Mouse (Mus musculus) WW6 (cell line): ENCODE data around the gene Ppip5k1.
"Not testable (repeated sequence)": the region's sequence is repeated elsewhere in the genome, so short reads cannot be mapped to it uniquely, and the experiment has no call there.

ENCODE experiments used
- DNase-seq: peaks from one replicate; pipeline ENCODE4 v3.0.0-alpha.2; 2013; ENCODE audit warnings: low read depth, low spot score

Gene Ppip5k1

DNA sequence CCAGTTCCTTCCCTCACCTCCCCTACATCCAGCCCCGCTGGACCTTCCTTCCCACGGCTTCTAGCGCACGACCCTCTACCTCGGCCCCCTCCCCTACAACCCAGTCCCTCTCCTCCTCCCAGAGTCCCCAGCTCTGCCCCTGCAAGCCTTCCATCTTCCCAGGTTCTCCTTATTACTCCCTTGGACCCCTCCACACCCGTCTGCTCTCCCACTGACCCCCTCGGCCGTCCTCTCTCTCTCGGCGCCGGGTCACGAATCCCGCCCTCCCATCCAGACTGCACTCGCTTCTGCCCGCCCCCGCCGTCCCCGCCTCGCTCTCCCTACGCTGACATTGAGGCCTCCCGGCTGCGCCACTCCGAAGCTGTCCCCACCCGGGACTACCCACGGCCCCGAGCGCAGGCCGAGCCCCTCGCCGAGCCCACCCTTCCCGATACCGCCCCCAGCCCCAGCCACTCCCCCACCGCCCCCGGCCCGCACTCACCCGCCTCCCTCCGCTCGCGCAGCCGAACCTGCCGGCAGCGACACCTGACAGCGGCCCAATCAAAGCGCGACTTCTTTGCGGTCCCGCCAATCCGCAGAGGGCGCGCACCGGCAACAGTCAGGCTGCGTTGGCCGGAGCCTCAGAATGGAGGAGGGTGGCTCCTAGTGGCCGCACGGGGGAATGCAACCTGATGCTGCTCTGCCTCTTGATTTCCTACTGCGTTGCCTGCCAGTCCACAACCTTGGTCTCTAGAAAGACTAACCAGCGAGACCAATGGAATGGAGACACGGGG lies at the start of gene Ppip5k1:
Gene Ppip5k1 (minus strand): TSS at position 577 of the 773 bp plus-strand sequence.
- DNase-seq = peak; percentile 89

GRCm38 (mm10) chr2:121403296-121403695 lies 48.1 kb upstream of the Ppip5k1 start:
- DNase-seq = no peak

GRCm38 (mm10) chr2:121396624-121397023 lies 41.4 kb upstream of the Ppip5k1 start:
- peak; percentile 58 for DNase-seq

GRCm38 (mm10) chr2:121386961-121387575 lies 31.9 kb upstream of the Ppip5k1 start, which contains the start of gene Strc:
Gene Strc (minus strand): TSS chr2:121387168.
- DNase-seq = not testable (repeated sequence)

DNA sequence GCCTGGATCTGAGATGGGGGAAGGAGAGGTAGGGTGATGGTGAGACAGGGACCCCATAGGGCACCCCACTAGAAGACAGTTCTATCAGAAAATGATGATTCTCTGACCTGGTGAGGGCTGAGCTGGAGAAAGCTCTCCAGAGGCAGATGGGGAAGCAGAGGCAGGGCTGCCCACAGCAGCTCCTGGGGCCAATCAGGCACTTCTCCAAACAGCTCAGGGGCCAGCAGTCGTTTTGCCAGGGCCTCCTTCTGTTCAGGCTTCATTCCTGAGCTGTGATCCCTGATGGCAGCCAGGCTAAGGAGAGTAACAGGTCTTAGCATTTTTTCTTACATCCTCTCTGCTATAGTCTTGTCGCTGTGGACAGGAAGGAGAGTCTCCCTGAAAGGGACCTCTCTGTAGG lies 19.6 kb upstream of the Ppip5k1 start:
- DNase-seq = no peak

- no peak for DNase-seq
Measured at GRCm38 (mm10) chr2:121372266-121372665, 17.1 kb upstream of the Ppip5k1 start.

- no peak for DNase-seq
Measured at GRCm38 (mm10) chr2:121370921-121371320, 15.7 kb upstream of the Ppip5k1 start.

GRCm38 (mm10) chr2:121368831-121369230 lies 13.6 kb upstream of the Ppip5k1 start:
- DNase-seq = no peak

DNA sequence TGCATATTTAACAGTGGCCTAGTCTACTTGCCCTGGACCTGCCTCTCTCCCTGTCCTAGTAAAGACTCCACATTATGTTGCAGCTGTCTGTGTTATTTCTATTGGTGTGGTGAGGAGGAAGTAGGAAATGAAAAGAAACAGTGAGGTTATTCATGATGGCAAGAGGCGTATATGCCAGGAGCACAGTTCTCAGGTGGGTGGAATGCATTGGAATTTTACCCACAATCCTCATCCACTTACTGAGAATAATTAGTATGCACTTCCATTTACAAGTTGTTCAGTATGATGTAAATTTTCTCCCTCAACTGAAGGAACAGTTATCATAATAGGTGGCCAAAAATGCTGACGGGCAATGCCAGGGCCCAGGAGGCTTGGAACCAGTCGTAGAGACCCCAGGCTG lies 8.5 kb upstream of the Ppip5k1 start:
- DNase-seq = no peak

- DNase-seq = no peak
Measured at GRCm38 (mm10) chr2:121359461-121359860, 4.3 kb upstream of the Ppip5k1 start.

GRCm38 (mm10) chr2:121358381-121358780 lies 3.2 kb upstream of the Ppip5k1 start:
- DNase-seq = peak; percentile 38

GRCm38 (mm10) chr2:121357961-121358360 lies 2.8 kb upstream of the Ppip5k1 start:
- no peak for DNase-seq

DNA sequence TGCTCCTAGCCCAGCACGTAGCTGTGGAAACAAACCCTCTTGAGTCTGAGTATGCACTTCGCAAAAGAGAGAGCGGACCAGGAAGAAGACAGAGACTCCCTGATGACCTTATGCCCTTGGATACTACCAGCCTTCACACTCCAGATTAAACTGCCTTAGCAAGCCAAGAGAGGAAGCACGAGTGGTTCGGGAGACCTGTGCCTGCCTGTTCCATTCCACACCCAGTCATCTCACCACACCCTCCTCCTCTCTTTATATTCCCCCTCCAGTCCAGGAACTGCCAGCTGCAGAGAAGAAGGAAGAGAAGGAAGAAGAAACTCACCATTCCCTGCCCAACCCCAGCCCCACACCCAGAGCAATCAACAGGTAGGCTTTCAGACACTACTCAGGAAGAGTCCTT lies 2.3 kb upstream of the Ppip5k1 start, which contains the start of gene Ckmt1:
Gene Ckmt1 (plus strand): TSS at position 221 of the 400 bp plus-strand sequence.
- DNase-seq = no peak

- DNase-seq = no peak
Measured at GRCm38 (mm10) chr2:121354378-121354777, 818 bp downstream of the Ppip5k1 start.

DNA sequence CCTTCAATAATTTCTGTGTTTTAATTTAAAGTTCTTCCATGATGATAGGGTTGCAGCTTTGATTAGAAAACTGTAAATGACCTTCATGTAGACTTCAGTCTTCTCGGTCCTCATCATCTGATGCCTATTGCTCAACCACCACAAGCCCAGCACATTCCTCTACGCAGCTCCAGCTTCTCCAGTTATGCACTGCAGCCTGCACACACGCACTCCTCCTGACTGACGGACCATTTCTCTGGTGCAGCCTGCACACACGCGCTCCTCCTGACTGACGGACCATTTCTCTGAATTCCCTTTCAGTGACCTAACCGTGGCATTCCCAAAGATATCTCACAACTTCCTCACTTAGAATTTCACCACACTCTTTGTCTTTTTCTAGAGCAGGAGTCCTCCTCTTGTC lies 2.0 kb downstream of the Ppip5k1 start:
- no peak for DNase-seq

- no peak for DNase-seq
Measured at GRCm38 (mm10) chr2:121339057-121339456, 16.1 kb downstream of the Ppip5k1 start.

DNA sequence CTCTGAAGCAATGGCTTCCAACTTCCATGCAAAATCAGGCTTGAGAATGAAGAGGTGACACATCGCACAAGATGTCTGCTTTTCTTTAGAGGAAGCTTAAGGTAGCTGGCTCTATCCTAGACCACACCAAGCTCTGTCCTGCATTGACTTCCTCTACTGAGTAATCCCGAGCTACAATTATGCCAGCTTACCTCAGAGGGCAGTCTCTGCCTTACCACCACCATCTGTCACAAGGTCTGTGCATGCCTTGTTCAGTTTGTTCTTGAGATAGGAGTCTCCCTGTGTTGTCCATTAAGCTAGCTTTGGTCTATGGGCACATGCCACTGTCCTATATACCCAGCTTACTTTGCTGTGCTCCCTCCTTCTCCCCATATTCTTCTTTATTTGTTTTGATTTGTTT lies 25.7 kb downstream of the Ppip5k1 start:
- DNase-seq = no peak

GRCm38 (mm10) chr2:121323693-121324470 lies 31.3 kb downstream of the Ppip5k1 start:
- no peak for DNase-seq

DNA sequence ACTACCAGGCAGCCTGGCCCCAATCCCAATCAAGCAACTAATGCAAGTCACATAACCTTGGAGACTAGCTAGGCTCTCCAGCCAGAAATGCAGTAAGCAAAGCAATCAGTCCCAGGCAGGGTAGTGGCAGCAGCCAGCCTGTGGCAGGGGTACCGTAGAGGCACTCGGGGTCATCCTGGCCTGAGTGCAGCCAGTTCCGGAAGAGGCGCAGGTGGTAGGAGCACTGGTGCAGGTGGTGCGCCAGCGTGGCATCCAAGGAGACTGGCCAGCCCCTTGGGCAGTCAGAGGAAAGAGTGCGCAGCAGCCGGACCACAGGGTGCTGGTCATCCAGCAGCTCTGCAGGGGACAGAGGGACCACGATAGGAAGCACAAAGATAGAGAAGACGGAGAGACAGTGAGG lies 32.2 kb downstream of the Ppip5k1 start:
- no peak for DNase-seq

DNA sequence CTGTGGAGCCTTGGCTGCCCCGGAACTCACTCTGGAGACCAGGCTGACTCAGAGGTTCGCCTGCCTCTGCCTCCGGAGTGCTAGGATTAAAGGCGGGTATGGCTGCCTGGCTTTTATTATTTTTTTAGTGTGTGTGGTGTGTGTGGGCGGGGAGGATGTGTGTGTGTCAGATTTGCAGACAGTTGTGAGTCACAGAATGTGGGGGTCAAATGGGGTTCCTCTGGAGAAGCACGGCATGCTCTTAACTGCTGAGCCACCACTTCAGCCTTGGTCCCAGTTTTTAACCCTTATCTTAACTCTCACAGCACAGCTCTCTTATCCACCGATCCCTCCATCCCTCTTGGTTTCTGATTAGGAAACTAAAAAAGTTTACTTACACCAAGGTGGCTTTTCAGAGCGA lies 38.9 kb downstream of the Ppip5k1 start:
- no peak for DNase-seq

DNA sequence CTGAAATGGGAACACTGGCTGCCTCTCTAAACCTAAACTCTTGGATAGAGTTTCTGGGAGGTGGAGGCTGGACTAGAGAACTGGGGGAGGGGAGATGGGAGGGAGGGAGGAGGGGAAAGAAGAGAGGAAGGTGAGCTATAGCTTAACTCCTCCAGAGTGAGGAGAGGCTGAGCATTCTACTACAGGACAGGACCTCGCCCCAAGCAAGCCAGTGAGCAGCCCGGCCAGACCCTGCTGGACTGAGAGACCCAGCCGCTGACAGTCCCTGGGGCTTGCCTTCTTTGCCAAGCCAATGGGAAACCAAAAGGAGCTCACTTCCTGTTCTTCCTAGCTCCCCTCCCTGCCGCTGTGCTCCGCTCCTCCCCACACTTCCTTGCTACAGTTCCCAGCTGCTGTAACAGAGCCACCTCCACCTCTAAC lies 46.2 kb downstream of the Ppip5k1 start:
- no peak for DNase-seq

GRCm38 (mm10) chr2:121300036-121300435 lies 55.2 kb downstream of the Ppip5k1 start:
- no peak for DNase-seq
